Mouse (Mus musculus) testis, adult 2 months (tissue): ENCODE measurements around the gene Olfr1359.

ENCODE experiments used
- CTCF ChIP-seq: fragments of 200-500 bp; IDR thresholded peaks from 2 replicates; pipeline ENCODE4 v1.5.1; 2012; ENCODE audit warnings: low read depth, mild to moderate bottlenecking, inconsistent platforms, low read length, moderate library complexity; ENCODE audit not compliant: control insufficient read depth, insufficient read depth, insufficient replicate concordance
- POLR2A ChIP-seq: fragments of 200-500 bp; IDR thresholded peaks from 2 replicates; pipeline ENCODE4 v1.6.1; 2012; ENCODE audit warnings: low read depth, mild to moderate bottlenecking, inconsistent platforms, low read length, moderate library complexity; ENCODE audit not compliant: control insufficient read depth

DNA sequence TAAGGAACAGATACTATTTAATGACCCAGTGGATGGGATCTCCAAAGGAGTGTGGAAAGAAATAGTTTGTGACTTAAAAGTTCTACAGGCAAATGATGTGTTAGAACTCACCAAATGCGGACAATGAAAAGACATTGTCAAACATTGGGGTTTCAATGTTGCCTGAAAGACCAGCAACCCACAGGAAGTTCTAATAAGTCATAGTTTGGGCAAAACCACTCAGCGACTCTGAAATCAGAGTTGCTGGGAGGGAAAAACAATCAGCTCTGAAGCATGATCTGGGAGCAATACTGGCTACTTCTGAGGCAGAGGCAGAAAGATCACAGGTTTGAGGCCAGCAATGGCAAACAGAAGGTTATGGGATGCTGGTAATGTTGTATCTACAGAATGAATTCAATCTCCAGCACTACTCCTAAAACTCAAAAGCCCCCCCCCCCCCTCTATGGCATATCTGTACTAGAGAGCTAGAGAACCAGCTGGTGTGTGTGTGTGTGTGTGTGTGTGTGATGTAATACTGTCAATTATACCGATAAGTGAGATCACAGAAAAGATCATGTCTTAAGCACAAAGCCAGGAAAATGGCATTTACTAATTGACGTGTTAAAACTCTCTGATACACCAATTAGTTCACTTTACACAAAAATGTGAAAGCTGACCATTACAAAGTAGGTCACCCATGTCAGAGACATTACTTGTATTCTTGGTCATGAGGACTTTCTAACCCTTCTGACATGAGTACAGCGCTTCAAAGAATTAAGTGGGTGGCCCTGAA, 51.7 kb downstream of the Olfr1359 start:
- TF ChIP-seq POLR2A (no peak), CTCF (no peak)
